Mouse (Mus musculus) left cerebral cortex, adult 2 months (tissue): ENCODE data around the gene Ttc9c. TPM values are rescaled to one million over a fixed set of nuclear protein-coding genes. Genes with fewer than 3 reads are reported as not detected.

Experiments used
- DNase-seq, 2 experiments: peaks; one replicate each; pipeline ENCODE4 v3.0.0; 2021 to 2022; ENCODE audit warnings: low spot score in 2 of 2, mixed read lengths in 1 of 2; ENCODE audit errors: extremely low spot score in 1 of 2
- H3K27ac ChIP-seq: fragments of 200-600 bp; 2 replicates; pipeline ENCODE4 v1.8.1; 2022
- H3K4me3 ChIP-seq: fragments of 200-600 bp; 2 replicates; pipeline ENCODE4 v1.8.1; 2022
- CTCF ChIP-seq: fragments of 200-600 bp; IDR thresholded peaks from 2 replicates; pipeline ENCODE4 v1.8.1; 2022; ENCODE audit warnings: antibody characterized with exemption, mild to moderate bottlenecking, moderate library complexity
- intact Hi-C: fragments of 180-260 bp; cut with DNase I; formaldehyde crosslinking; loops from one replicate; pipeline ENCODE4 v1.15.1; 2025
- total RNA-seq, 2 experiments: library from RNA; stranded (reverse); gene quantifications; 2 replicates each; pipeline ENCODE4 v1.2.3; 2021

Gene Ttc9c
- total RNA-seq, 2 experiments from 2014 or later, result 34.5 to 36.7 TPM

- intact Hi-C loops, result loop anchor here (1.0 kb wide), 1 partner anchor 17 kb away; the partner anchor contains the start of gene Ttc9c
- H3K27ac ChIP-seq, result peak within 1 kb of the TSS; percentile 82
- DNase-seq, result peak; percentile 90 to 93
- TF ChIP-seq CTCF, result no peak
- peak within 1 kb of the TSS; percentile 51 for H3K4me3 ChIP-seq
Observed at GRCm38 (mm10) chr19:8802130-8802821, 16.9 kb downstream of the Ttc9c start, which contains the start of gene Zbtb3. Gene Zbtb3, plus strand, starts transcription at chr19:8802555.

- peak overlapping the region; percentile 70 for H3K4me3 ChIP-seq
- no peak; the same call in 1 of the 2 replicates for TF ChIP-seq CTCF
- H3K27ac ChIP-seq, result peak overlapping the region; percentile 69
- no peak for DNase-seq
- intact Hi-C loops, result loop anchor here (1.0 kb wide), 1 partner anchor 20 kb away; the partner anchor contains the start of gene Ttc9c
Observed at GRCm38 (mm10) chr19:8798947-8799315, 20.2 kb downstream of the Ttc9c start.

DNA sequence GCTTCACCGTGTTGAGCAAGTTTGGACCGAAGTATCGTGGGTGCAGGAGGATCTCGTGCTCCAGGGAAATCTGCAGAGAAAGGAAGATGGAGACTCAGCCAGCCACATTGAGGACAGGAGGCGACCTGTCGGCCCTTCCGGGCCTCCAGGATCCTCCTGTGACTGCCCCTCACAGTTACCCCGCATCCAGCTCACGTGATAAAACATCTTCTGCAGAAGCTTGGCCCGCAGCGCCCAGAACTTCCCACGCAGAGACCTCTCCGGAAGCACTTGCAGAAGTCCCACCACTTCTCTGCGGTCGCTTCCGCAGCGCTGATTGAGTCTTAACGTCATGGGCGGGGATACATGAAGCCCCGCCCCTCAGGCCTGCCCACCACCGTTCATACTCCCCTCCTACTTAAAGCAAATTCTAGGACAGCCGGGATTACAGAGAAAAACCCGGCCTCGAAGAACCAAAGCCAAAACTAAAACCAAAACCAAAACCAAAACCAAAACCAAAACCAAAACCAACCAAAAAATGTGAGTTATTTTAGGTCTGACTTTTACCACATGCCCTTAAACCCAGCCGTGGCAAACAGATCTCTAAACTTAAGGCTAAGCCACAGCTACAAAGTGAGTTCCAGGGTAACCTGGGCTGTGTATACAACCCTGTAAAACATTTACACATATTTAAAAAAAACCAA, 20.7 kb downstream of the Ttc9c start, which contains the start of gene Polr2g:
TSS of gene Polr2g (minus strand) at position 314 of the 683 bp plus-strand sequence.
- H3K4me3 ChIP-seq, result peak within 1 kb of the TSS; percentile 70
- no peak for TF ChIP-seq CTCF
- intact Hi-C loops, result loop anchor here (1.0 kb wide), 1 partner anchor 21 kb away; the partner anchor contains the start of gene Ttc9c
- H3K27ac ChIP-seq, result peak within 1 kb of the TSS; percentile 86
- DNase-seq, result peak; percentile 84 to 90

DNA sequence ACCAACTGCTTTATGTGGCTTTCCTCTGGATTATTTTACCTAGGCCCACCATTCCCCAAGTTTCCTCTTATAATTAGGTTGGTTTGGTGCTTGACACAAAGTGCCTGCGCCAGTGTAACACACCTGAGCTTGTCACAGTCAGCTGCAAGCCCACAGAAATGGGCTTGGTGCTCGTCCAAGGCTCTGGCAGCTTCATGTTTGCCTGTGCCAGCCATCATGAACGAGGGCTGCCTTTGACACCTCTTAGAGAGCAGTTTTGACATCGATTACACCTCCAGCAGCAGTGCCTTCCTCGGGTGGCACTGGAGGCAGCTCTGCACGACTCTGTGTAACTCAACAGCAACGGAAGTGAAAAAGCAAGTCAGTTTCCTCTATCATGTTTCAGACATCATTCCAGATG, 29.0 kb downstream of the Ttc9c start:
- DNase-seq, result no peak
- TF ChIP-seq CTCF, result no peak
- H3K4me3 ChIP-seq, result no peak overlapping the region
- peak overlapping the region; percentile 86 for H3K27ac ChIP-seq
- intact Hi-C loops, result no loop called here

DNA sequence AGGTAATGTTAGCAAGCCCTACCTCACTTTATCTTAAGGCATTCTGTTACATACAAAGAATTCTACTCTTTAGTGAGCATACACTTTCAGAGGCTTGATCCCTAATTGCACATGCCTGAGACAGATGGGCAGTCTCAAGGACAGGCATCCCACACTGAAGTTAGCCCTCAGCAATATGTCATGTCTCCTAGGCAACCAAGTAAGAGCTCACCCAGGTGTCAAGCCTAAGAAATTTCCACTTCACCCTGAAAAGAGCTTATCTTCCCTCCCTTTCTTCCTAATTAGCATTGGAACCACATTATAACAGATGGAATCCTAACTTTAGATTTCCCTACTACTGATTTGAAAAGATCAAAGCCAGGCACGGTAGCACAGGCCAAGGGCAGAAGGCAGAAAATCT, 30.0 kb downstream of the Ttc9c start:
- Histone ChIP-seq H3K4me3 (no peak overlapping the region), H3K27ac (peak overlapping the region; percentile 86)
- DNase-seq, result no peak
- no peak for TF ChIP-seq CTCF
- intact Hi-C loops, result no loop called here

DNA sequence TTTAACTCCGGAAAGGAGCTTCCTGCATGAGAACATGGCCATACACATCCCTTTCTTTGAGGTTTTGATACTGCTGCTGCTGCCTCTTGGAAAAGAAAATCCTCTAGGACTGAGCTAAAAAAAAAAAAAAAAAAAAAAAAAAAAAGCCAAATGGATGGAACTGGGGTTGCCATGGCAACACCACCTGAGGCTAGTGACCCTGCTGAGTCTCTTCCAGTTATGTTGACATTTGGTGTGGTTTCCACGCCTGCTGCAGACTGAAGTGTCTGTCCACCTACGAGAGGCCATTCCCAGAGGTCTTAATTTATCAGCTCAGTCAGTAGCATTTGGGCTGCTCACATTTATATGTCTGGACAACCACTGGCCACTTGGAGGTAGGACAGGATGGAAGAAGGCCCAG, 30.6 kb downstream of the Ttc9c start:
- DNase-seq, result no peak
- intact Hi-C loops, result no loop called here
- Histone ChIP-seq H3K4me3 (no peak overlapping the region), H3K27ac (peak overlapping the region; percentile 86)
- no peak for TF ChIP-seq CTCF

GRCm38 (mm10) chr19:8786008-8786781, 32.9 kb downstream of the Ttc9c start, which contains the start of gene Taf6l:
Gene Taf6l, minus strand, starts transcription at chr19:8786417.
- peak; percentile 56 for TF ChIP-seq CTCF
- H3K27ac ChIP-seq, result peak within 1 kb of the TSS; percentile 54; the same call in 1 of the 2 replicates
- peak; percentile 84 to 92 for DNase-seq
- peak within 1 kb of the TSS; percentile 57 for H3K4me3 ChIP-seq
- intact Hi-C loops, result no loop called here

GRCm38 (mm10) chr19:8774951-8775421, 44.1 kb downstream of the Ttc9c start:
- no peak for TF ChIP-seq CTCF
- intact Hi-C loops, result loop anchor here (1.0 to 2.0 kb wide), 2 partner anchors 18 to 44 kb away; partner anchors contain the start of genes Nxf1 and Ttc9c
- no peak for DNase-seq

DNA sequence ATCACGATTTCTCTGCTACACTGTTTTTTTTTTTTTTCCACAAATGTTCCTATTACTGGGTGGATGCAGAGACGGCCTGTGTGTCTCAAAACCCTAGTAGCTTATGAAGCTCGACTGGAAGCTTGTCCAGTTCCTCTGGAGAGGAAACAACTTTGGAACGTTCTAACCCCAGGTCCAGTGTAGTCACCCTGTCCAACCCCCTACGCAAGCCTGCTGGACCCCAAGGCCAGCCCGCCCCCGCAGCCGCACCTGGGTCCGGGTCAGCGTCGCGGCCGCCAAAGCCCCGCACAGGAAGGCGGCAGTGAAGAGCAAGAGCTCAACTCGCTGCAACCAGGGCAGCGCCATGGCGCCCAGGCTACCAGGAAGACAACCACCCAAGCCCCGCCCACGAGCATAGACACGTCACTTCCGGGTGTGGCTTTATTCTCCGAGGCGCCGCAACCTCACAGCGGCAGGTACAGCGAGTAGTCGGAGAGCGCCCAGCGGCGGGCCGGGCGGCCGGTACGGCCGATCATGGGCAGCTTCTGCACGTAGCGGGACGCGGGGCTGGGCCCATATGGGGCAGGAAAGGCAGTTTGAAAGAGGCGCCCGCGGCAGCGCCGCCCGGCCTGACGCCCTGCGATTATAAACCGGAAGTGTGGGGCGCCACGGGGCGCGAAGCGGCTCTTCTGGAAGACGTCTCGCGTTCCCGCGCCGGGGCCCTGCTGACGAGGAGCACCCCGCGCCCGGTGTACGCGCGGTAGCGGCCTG, 44.9 kb downstream of the Ttc9c start, which contains the start of gene Tmem179b:
TSS of gene Tmem179b (minus strand) at position 382 of the 750 bp plus-strand sequence.
- TF ChIP-seq CTCF, result no peak; the same call in 1 of the 2 replicates
- peak; percentile 94 to 96 for DNase-seq
- intact Hi-C loops, result loop anchor here (1.0 to 2.0 kb wide), 2 partner anchors 17 to 45 kb away; partner anchors contain the start of genes Nxf1 and Ttc9c
- H3K4me3 ChIP-seq, result peak within 1 kb of the TSS; percentile 80
- H3K27ac ChIP-seq, result peak within 1 kb of the TSS; percentile 97

More at GRCm38 (mm10) chr19:8774951-8775421, 44.1 kb downstream of the Ttc9c start:
- peak overlapping the region; percentile 97 for H3K27ac ChIP-seq
- H3K4me3 ChIP-seq, result peak overlapping the region; percentile 80

GRCm38 (mm10) chr19:8773409-8773808, 45.7 kb downstream of the Ttc9c start:
- peak overlapping the region; percentile 80 for H3K4me3 ChIP-seq
- intact Hi-C loops, result no loop called here
- no peak for DNase-seq
- no peak for TF ChIP-seq CTCF
- H3K27ac ChIP-seq, result no peak overlapping the region; the same call in 1 of the 2 replicates
